Mouse (Mus musculus) MEL (cell line): ENCODE results near the gene Bglap2.

Experiments
- CTCF ChIP-seq, 3 experiments: IDR thresholded peaks in 2 of 3; conservative IDR thresholded peaks in 1 of 3; 2 replicates each; pipeline ENCODE4 v1.5.1; 2011 to 2012; ENCODE audit warnings: low read length in 3 of 3, low read depth in 2 of 3, mild to moderate bottlenecking in 2 of 3, improper control_type of control experiment in 1 of 3, inconsistent platforms in 1 of 3, mixed read lengths in 1 of 3, moderate library complexity in 1 of 3; ENCODE audit not compliant: control insufficient read depth in 1 of 3, insufficient read depth in 1 of 3, poor library complexity in 1 of 3, severe bottlenecking in 1 of 3
- EP300 ChIP-seq, 2 experiments: IDR thresholded peaks; 2 replicates each; pipeline ENCODE4 v1.6.1; 2011; ENCODE audit warnings: improper control_type of control experiment in 2 of 2, low read length in 2 of 2, low read depth in 1 of 2, mild to moderate bottlenecking in 1 of 2
- GATA1 ChIP-seq: IDR thresholded peaks from 2 replicates; pipeline ENCODE4 v1.6.1; 2011; ENCODE audit warnings: low read depth, low read length, improper control_type of control experiment
- HCFC1 ChIP-seq: IDR thresholded peaks from 2 replicates; pipeline ENCODE4 v1.6.1; 2012; ENCODE audit warnings: low read depth, mild to moderate bottlenecking, inconsistent platforms, low read length, improper control_type of control experiment, moderate library complexity
- MAFK ChIP-seq: IDR thresholded peaks from 2 replicates; pipeline ENCODE4 v1.6.1; 2011; ENCODE audit warnings: low read depth, mild to moderate bottlenecking, low read length, improper control_type of control experiment, borderline replicate concordance
- MAX ChIP-seq: IDR thresholded peaks from 2 replicates; pipeline ENCODE4 v1.6.1; 2011; ENCODE audit warnings: low read length, improper control_type of control experiment
- MXI1 ChIP-seq: IDR thresholded peaks from 2 replicates; pipeline ENCODE4 v1.6.1; 2011; ENCODE audit warnings: mild to moderate bottlenecking, low read depth, low read length, improper control_type of control experiment
- NELFE ChIP-seq: IDR thresholded peaks from 2 replicates; pipeline ENCODE4 v1.6.1; 2011; ENCODE audit warnings: low read depth, low read length, improper control_type of control experiment
- TCF12 ChIP-seq: IDR thresholded peaks from 2 replicates; pipeline ENCODE4 v1.6.1; 2014; ENCODE audit warnings: low read depth, mild to moderate bottlenecking, inconsistent platforms, low read length, improper control_type of control experiment, moderate library complexity
- USF2 ChIP-seq, 2 experiments: IDR thresholded peaks; 2 replicates each; pipeline ENCODE4 v1.6.1; 2011 to 2012; ENCODE audit warnings: improper control_type of control experiment in 2 of 2, low read length in 2 of 2, borderline replicate concordance in 1 of 2, inconsistent platforms in 1 of 2, low read depth in 1 of 2, mild to moderate bottlenecking in 1 of 2; ENCODE audit not compliant: insufficient read depth in 1 of 2
- ZNF384 ChIP-seq: IDR thresholded peaks from 2 replicates; pipeline ENCODE4 v1.6.1; 2012; ENCODE audit warnings: low read depth, mild to moderate bottlenecking, inconsistent platforms, low read length, improper control_type of control experiment

GRCm38 (mm10) chr3:88393776-88394375, 15.4 kb upstream of the Bglap2 start:
- TF ChIP-seq ZNF384 = no peak
- no peak for TF ChIP-seq HCFC1
- TF ChIP-seq MAFK = no peak
- TF ChIP-seq EP300 (IDR thresholded peaks at IDR 0.05; ENCODE audit: low read depth in 1 of 2, low read length in 2 of 2) = no peak
- TF ChIP-seq USF2 (IDR thresholded peaks at IDR 0.05; ENCODE audit: borderline replicate concordance in 1 of 2, insufficient read depth in 1 of 2, low read depth in 1 of 2, low read length in 2 of 2) = no peak
- TF ChIP-seq CTCF (IDR thresholded peaks at IDR 0.05 in 2 of 3, conservative IDR thresholded peaks at IDR 0.05 in 1 of 3; ENCODE audit: control insufficient read depth in 1 of 3, insufficient read depth in 1 of 3, low read depth in 2 of 3, low read length in 3 of 3, poor library complexity in 1 of 3, severe bottlenecking in 1 of 3) = no peak
- no peak for TF ChIP-seq TCF12
- TF ChIP-seq NELFE = no peak
- no peak for TF ChIP-seq MAX
- no peak for TF ChIP-seq MXI1
- no peak for TF ChIP-seq GATA1
